Mouse (Mus musculus): ENCODE data around the gene Fam155a. TPM values are rescaled to one million over a fixed set of nuclear protein-coding genes. Genes with fewer than 3 reads are reported as not detected.

The Fam155a gene
- polyA plus RNA-seq, 1 experiment from 2014 or later: 1.2 TPM

GRCm38 (mm10) chr8:9171848-9172247 is 599.1 kb downstream of the Fam155a start:
- Histone ChIP-seq H3K4me3 (replicated peaks) (no peak overlapping the region), H3K4me1 (0 out of 2 replicates have a peak, but pooled peaks cover 4% of the 10 kb centered on the region), H3K27ac (replicated peaks) (no peak overlapping the region), H3K9me3 (replicated peaks) (no peaks in the 10 kb centered on the region), H3K4me2 (replicated peaks) (no peak overlapping the region), H3K27me3 (no peaks in the 10 kb centered on the region; the same call in 1 of the 2 replicates), H3K9ac (no peak overlapping the region), H3K36me3 (no peaks in the 10 kb centered on the region)
- 75% methylated on average over 5 of the region's 5 CpGs for WGBS
- ATAC-seq (ENCODE audit: insufficient number of reproducible peaks, low FRiP score, low TSS enrichment, low read depth): no peak

- 0 out of 2 replicates have a peak, but pooled peaks cover 4% of the 10 kb centered on the region for H3K4me1 ChIP-seq
- H3K4me3 ChIP-seq (replicated peaks): no peak overlapping the region
- no peaks in the 10 kb centered on the region for H3K36me3 ChIP-seq
- no peak overlapping the region for H3K4me2 ChIP-seq (replicated peaks)
- no peak for ATAC-seq (ENCODE audit: insufficient number of reproducible peaks, low FRiP score, low TSS enrichment, low read depth)
- H3K27ac ChIP-seq (replicated peaks): no peak overlapping the region
- no peaks in the 10 kb centered on the region for H3K27me3 ChIP-seq
- no peak overlapping the region for H3K9ac ChIP-seq
- WGBS: 39% methylated on average over 10 of the region's 10 CpGs
- H3K9me3 ChIP-seq (replicated peaks): no peaks in the 10 kb centered on the region
Observed at GRCm38 (mm10) chr8:9167995-9168394, 603.0 kb downstream of the Fam155a start.

- no peaks in the 10 kb centered on the region for H3K9me3 ChIP-seq (replicated peaks)
- ATAC-seq (ENCODE audit: insufficient number of reproducible peaks, low FRiP score, low TSS enrichment, low read depth): no peak
- no peak overlapping the region for H3K9ac ChIP-seq
- no peaks in the 10 kb centered on the region for H3K36me3 ChIP-seq
- H3K27ac ChIP-seq (replicated peaks): no peak overlapping the region
- no peak overlapping the region for H3K4me2 ChIP-seq (replicated peaks)
- no peak overlapping the region for H3K4me3 ChIP-seq (replicated peaks)
- H3K4me1 ChIP-seq: no peaks in the 10 kb centered on the region
- 72% methylated on average over 4 of the region's 4 CpGs for WGBS
- peaks cover 4% of the 10 kb centered on the region; the same call in 1 of the 2 replicates for H3K27me3 ChIP-seq
Observed at GRCm38 (mm10) chr8:9161606-9162005, 609.4 kb downstream of the Fam155a start.

GRCm38 (mm10) chr8:9159322-9159721 is 611.6 kb downstream of the Fam155a start:
- Histone ChIP-seq H3K4me1 (no peaks in the 10 kb centered on the region), H3K4me2 (replicated peaks) (no peak overlapping the region), H3K4me3 (replicated peaks) (no peak overlapping the region), H3K36me3 (no peaks in the 10 kb centered on the region), H3K27me3 (peaks cover 4% of the 10 kb centered on the region; the same call in 1 of the 2 replicates), H3K9ac (no peak overlapping the region), H3K9me3 (replicated peaks) (no peaks in the 10 kb centered on the region), H3K27ac (replicated peaks) (no peak overlapping the region)
- WGBS: 58% methylated on average over 7 of the region's 7 CpGs
- no peak for ATAC-seq (ENCODE audit: insufficient number of reproducible peaks, low FRiP score, low TSS enrichment, low read depth)

- WGBS: 56% methylated on average over 13 of the region's 13 CpGs
Observed at GRCm38 (mm10) chr8:9158652-9159051, 612.3 kb downstream of the Fam155a start.

GRCm38 (mm10) chr8:9157141-9157781 is 613.7 kb downstream of the Fam155a start:
- Histone ChIP-seq H3K27me3 (peaks cover 4% of the 10 kb centered on the region; the same call in 1 of the 2 replicates), H3K4me1 (no peaks in the 10 kb centered on the region), H3K9ac (no peak overlapping the region), H3K27ac (replicated peaks) (no peak overlapping the region), H3K9me3 (replicated peaks) (no peaks in the 10 kb centered on the region), H3K4me3 (replicated peaks) (no peak overlapping the region), H3K4me2 (replicated peaks) (no peak overlapping the region), H3K36me3 (no peaks in the 10 kb centered on the region)
- WGBS: 35% methylated on average over 23 of the region's 23 CpGs
- ATAC-seq (ENCODE audit: insufficient number of reproducible peaks, low FRiP score, low TSS enrichment, low read depth): no peak

More at GRCm38 (mm10) chr8:9158652-9159051, 612.3 kb downstream of the Fam155a start:
- H3K27ac ChIP-seq (replicated peaks): no peak overlapping the region
- H3K36me3 ChIP-seq: no peaks in the 10 kb centered on the region
- H3K9ac ChIP-seq: no peak overlapping the region
- ATAC-seq (ENCODE audit: insufficient number of reproducible peaks, low FRiP score, low TSS enrichment, low read depth): no peak
- H3K9me3 ChIP-seq (replicated peaks): no peaks in the 10 kb centered on the region
- no peaks in the 10 kb centered on the region for H3K4me1 ChIP-seq
- no peak overlapping the region for H3K4me2 ChIP-seq (replicated peaks)
- H3K27me3 ChIP-seq: peaks cover 4% of the 10 kb centered on the region; the same call in 1 of the 2 replicates
- H3K4me3 ChIP-seq (replicated peaks): no peak overlapping the region

Small RNAs within 50 kb of the gene (microRNA-seq; reads per million reads assigned to microRNA genes)
- not detected for gene Gm47312 (ENCODE audit: borderline number of aligned reads)

Other genes with a start within 250 kb of the Fam155a start
- gene Gm10217, start 93.1 kb upstream of the Fam155a start, polyA plus RNA-seq (2015; fragmentation: Nextera tagmentation; extraction: Ambion mirVana): not detected in 2 replicates
- 4.0 and 4.2 TPM in 2 replicates for gene Lig4, start 206.5 kb upstream of the Fam155a start, polyA plus RNA-seq (2015; fragmentation: Nextera tagmentation; extraction: Ambion mirVana)
- 16.1 and 16.5 TPM in 2 replicates for gene Abhd13, start 206.5 kb upstream of the Fam155a start, polyA plus RNA-seq (2015; fragmentation: Nextera tagmentation; extraction: Ambion mirVana)
- gene Tnfsf13b, start 235.3 kb upstream of the Fam155a start, polyA plus RNA-seq (2015; fragmentation: Nextera tagmentation; extraction: Ambion mirVana): 0.22 TPM in 1 of 2 replicates, not detected in the other

Measured in embryonic facial prominence, embryonic 15.5 days (tissue).